Mouse (Mus musculus): ENCODE results near the gene Gmpr2. TPM values are rescaled to one million over a fixed set of nuclear protein-coding genes. Genes with fewer than 3 reads are reported as not detected.

Gene Gmpr2
- polyA plus RNA-seq, 1 experiment from 2014 or later: 21.3 TPM

- no peak for TF ChIP-seq CTCF (IDR thresholded peaks at IDR 0.05; ENCODE audit: low read depth)
- Histone ChIP-seq H3K9ac (ENCODE audit: low read depth, low read length) (no peak within 1 kb of the TSS), H3K4me3 (ENCODE audit: low read depth, low read length) (no peak within 1 kb of the TSS), H3K27me3 (replicated peaks; ENCODE audit: control insufficient read depth, insufficient read depth, low read length) (no peaks in the 10 kb centered on the region), H3K9me3 (ENCODE audit: control insufficient read depth) (no peaks in the 10 kb centered on the region), H3K4me2 (replicated peaks; ENCODE audit: low read depth) (no peak within 1 kb of the TSS), H3K36me3 (ENCODE audit: control insufficient read depth, insufficient read depth) (peaks cover 48% of the 10 kb centered on the region), H3K27ac (ENCODE audit: low read depth, low read length) (no peak within 1 kb of the TSS), H3K4me1 (replicated peaks; ENCODE audit: control insufficient read depth, insufficient read depth, low read length) (peaks cover 5% of the 10 kb centered on the region; the same call in 1 of the 2 replicates)
- no peak for ATAC-seq
- WGBS: 96% methylated on average over 9 of the region's 9 CpGs
Measured at GRCm38 (mm10) chr14:55637795-55638194, 33.9 kb upstream of the Gmpr2 start, which contains the start of gene Gm49378. Gene Gm49378, minus strand, starts transcription at chr14:55637895.

DNA sequence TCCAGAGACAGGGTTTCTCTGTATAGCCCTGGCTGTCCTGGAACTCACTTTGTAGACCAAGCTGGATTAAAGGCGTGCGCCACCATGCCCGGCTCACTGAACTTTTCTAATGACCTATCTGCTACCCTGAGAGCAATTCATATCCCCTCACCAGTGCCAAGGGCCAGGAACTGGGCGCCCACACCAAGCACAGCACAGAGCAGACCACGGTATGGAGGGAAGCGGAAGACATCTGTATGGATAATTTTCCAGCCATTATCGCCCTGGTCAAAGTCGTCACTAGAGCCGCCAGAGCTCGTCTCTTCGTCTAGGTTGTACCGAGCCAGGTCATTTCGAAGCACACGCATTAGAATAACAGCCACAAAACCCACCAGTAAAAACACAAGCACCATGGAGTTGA lies 30.9 kb upstream of the Gmpr2 start:
- Histone ChIP-seq H3K36me3 (ENCODE audit: control insufficient read depth, insufficient read depth) (peaks cover 35% of the 10 kb centered on the region), H3K27ac (ENCODE audit: low read depth, low read length) (no peak overlapping the region)
- 96% methylated on average over 14 of the region's 14 CpGs for WGBS

GRCm38 (mm10) chr14:55641291-55641690 lies 30.4 kb upstream of the Gmpr2 start:
- TF ChIP-seq CTCF (IDR thresholded peaks at IDR 0.05; ENCODE audit: low read depth): no peak
- ATAC-seq: no peak
- peaks cover 35% of the 10 kb centered on the region for H3K36me3 ChIP-seq (ENCODE audit: control insufficient read depth, insufficient read depth)
- H3K27me3 ChIP-seq (replicated peaks; ENCODE audit: control insufficient read depth, insufficient read depth, low read length): no peaks in the 10 kb centered on the region
- H3K4me3 ChIP-seq (ENCODE audit: low read depth, low read length): no peak overlapping the region
- no peaks in the 10 kb centered on the region for H3K4me1 ChIP-seq (replicated peaks; ENCODE audit: control insufficient read depth, insufficient read depth, low read length)
- no peak overlapping the region for H3K27ac ChIP-seq (ENCODE audit: low read depth, low read length)
- no peak overlapping the region for H3K9ac ChIP-seq (ENCODE audit: low read depth, low read length)
- H3K9me3 ChIP-seq (ENCODE audit: control insufficient read depth): no peaks in the 10 kb centered on the region
- 95% methylated on average over 13 of the region's 13 CpGs for WGBS
- no peak overlapping the region for H3K4me2 ChIP-seq (replicated peaks; ENCODE audit: low read depth)

More for the DNA sequence above, 30.9 kb upstream of the Gmpr2 start:
- Histone ChIP-seq H3K4me2 (replicated peaks; ENCODE audit: low read depth) (no peak overlapping the region), H3K9ac (ENCODE audit: low read depth, low read length) (no peak overlapping the region), H3K27me3 (replicated peaks; ENCODE audit: control insufficient read depth, insufficient read depth, low read length) (no peaks in the 10 kb centered on the region), H3K4me1 (replicated peaks; ENCODE audit: control insufficient read depth, insufficient read depth, low read length) (no peaks in the 10 kb centered on the region), H3K4me3 (ENCODE audit: low read depth, low read length) (no peak overlapping the region), H3K9me3 (ENCODE audit: control insufficient read depth) (no peaks in the 10 kb centered on the region)
- TF ChIP-seq CTCF (IDR thresholded peaks at IDR 0.05; ENCODE audit: low read depth): no peak
- no peak for ATAC-seq

DNA sequence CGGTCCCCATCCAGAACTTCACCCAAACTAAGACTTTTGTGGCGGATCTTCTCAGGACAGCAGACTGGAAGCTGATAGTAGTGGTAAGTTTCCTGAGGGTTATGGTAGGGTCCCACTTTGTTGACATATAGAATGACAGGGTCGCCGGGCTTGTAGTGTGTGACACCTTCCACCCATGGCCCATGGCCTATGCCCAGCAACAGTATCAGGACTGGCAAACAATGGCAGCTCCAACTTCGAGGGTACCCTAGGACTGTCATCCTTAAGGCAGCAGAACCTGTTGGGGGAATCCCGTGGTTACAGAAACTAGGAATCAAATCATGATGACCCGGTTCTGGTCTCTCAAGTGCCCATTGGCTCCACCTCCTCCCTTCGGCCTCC lies 29.1 kb upstream of the Gmpr2 start:
- WGBS: 18% methylated on average over 8 of the region's 8 CpGs
- no peaks in the 10 kb centered on the region for H3K9me3 ChIP-seq (ENCODE audit: control insufficient read depth)
- H3K9ac ChIP-seq (ENCODE audit: low read depth, low read length): peak overlapping the region; percentile 91
- H3K27ac ChIP-seq (ENCODE audit: low read depth, low read length): peak overlapping the region; percentile 97
- no peaks in the 10 kb centered on the region for H3K4me1 ChIP-seq (replicated peaks; ENCODE audit: control insufficient read depth, insufficient read depth, low read length)
- peak overlapping the region; percentile 66 for H3K4me2 ChIP-seq (replicated peaks; ENCODE audit: low read depth)
- H3K36me3 ChIP-seq (ENCODE audit: control insufficient read depth, insufficient read depth): peaks cover 29% of the 10 kb centered on the region
- TF ChIP-seq CTCF (IDR thresholded peaks at IDR 0.05; ENCODE audit: low read depth): no peak
- peak; percentile 7 for ATAC-seq
- no peaks in the 10 kb centered on the region for H3K27me3 ChIP-seq (replicated peaks; ENCODE audit: control insufficient read depth, insufficient read depth, low read length)
- H3K4me3 ChIP-seq (ENCODE audit: low read depth, low read length): peak overlapping the region; percentile 90

GRCm38 (mm10) chr14:55643060-55643907 lies 28.5 kb upstream of the Gmpr2 start, which contains the start of gene Tm9sf1:
Gene Tm9sf1, minus strand, starts transcription at chr14:55643806.
- Histone ChIP-seq H3K9ac (ENCODE audit: low read depth, low read length) (peak within 1 kb of the TSS; percentile 91), H3K4me3 (ENCODE audit: low read depth, low read length) (peak within 1 kb of the TSS; percentile 90), H3K36me3 (ENCODE audit: control insufficient read depth, insufficient read depth) (peaks cover 23% of the 10 kb centered on the region), H3K27ac (ENCODE audit: low read depth, low read length) (peak within 1 kb of the TSS; percentile 97), H3K27me3 (replicated peaks; ENCODE audit: control insufficient read depth, insufficient read depth, low read length) (no peaks in the 10 kb centered on the region), H3K4me2 (replicated peaks; ENCODE audit: low read depth) (peak within 1 kb of the TSS; percentile 66), H3K4me1 (replicated peaks; ENCODE audit: control insufficient read depth, insufficient read depth, low read length) (no peaks in the 10 kb centered on the region), H3K9me3 (ENCODE audit: control insufficient read depth) (no peaks in the 10 kb centered on the region)
- WGBS: under 1% methylated on average over 88 of the region's 89 CpGs
- TF ChIP-seq CTCF (IDR thresholded peaks at IDR 0.05; ENCODE audit: low read depth): peak; percentile 44
- ATAC-seq: peak; percentile 85

DNA sequence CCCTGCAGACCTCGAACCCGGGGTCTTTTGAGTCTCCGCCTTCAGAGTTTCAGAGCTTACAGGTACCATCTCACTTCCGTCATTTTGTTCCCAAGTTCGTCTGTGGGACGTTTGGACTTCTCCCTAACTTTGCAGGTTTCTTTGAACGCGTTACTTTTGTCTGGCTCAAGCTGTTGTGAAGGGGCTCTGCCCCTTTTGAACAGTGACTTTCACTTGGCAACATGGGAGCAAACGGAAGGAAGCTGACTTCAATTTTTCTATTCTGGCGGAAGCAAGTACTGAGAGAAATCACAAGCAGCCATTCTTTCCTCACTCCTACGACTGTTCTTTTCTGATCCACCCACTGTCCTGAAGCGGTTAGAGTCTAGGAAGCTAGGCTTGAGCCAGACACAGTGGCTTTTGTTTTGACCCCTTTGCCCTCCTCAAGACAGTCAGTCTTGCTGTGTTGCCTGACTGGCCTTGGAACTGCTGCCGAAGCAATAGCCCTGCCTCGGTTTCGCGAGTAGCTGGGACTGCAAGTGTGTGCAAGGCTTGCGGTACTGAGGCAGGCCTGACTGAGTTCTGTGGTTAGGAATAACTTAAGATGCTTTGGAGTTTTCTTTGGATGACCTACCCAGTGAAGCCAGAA lies 27.4 kb upstream of the Gmpr2 start:
- 10% methylated on average over 17 of the region's 17 CpGs for WGBS

More for the DNA sequence above, 27.4 kb upstream of the Gmpr2 start:
- peak overlapping the region; percentile 91; the same call in 1 of the 2 replicates for H3K9ac ChIP-seq (ENCODE audit: low read depth, low read length)
- no peak for ATAC-seq
- H3K27ac ChIP-seq (ENCODE audit: low read depth, low read length): peak overlapping the region; percentile 97
- H3K36me3 ChIP-seq (ENCODE audit: control insufficient read depth, insufficient read depth): peaks cover 13% of the 10 kb centered on the region; the same call in 1 of the 2 replicates
- H3K4me2 ChIP-seq (replicated peaks; ENCODE audit: low read depth): peak overlapping the region; percentile 66
- no peak for TF ChIP-seq CTCF (IDR thresholded peaks at IDR 0.05; ENCODE audit: low read depth)
- peak overlapping the region; percentile 90 for H3K4me3 ChIP-seq (ENCODE audit: low read depth, low read length)
- H3K9me3 ChIP-seq (ENCODE audit: control insufficient read depth): no peaks in the 10 kb centered on the region
- no peaks in the 10 kb centered on the region for H3K27me3 ChIP-seq (replicated peaks; ENCODE audit: control insufficient read depth, insufficient read depth, low read length)
- H3K4me1 ChIP-seq (replicated peaks; ENCODE audit: control insufficient read depth, insufficient read depth, low read length): no peaks in the 10 kb centered on the region

Measured in intestine, postnatal 0 days (tissue).